Mouse (Mus musculus): ENCODE data around the gene Ankrd44.

Gene Ankrd44

GRCm38 (mm10) chr1:54807832-54808231 is 118.4 kb downstream of the Ankrd44 start:
- DNase-seq = no peak

DNA sequence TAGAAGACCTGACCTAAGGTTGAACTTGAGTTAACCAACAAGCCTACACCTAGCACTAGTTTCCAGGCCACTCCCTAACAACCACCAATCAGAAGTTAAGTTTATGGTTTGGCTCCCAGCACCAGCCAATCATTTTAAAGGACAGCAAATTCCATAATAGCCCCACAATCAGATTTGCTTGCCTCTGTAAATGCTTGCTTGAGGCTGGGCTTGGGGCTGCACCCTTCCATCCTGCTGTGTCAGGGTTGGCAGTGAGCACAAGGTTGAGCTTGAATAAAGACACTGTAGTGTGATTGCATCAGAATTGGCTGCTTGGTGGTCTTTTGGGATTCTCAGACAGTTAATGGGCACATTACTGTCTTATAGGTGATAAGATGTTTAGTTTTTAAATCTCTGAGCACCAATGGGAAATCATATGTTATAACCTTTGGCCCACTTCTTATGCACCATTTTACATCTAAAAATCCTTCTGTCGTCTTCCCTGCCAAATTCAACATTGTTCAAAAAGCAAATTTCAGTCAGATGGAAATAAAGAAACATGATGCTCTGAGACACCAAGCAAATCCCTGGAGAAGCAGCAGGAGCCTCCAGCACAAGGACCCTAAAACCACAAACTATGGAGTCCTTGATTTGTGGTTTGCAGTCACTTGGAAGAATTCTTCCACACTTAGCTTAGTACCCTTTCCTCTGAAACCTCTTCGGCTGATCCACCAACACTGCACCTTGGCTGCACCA is 119.9 kb downstream of the Ankrd44 start:
- no peak for DNase-seq

- no peak for DNase-seq
Observed at GRCm38 (mm10) chr1:54804406-54804805, 121.8 kb downstream of the Ankrd44 start.

DNA sequence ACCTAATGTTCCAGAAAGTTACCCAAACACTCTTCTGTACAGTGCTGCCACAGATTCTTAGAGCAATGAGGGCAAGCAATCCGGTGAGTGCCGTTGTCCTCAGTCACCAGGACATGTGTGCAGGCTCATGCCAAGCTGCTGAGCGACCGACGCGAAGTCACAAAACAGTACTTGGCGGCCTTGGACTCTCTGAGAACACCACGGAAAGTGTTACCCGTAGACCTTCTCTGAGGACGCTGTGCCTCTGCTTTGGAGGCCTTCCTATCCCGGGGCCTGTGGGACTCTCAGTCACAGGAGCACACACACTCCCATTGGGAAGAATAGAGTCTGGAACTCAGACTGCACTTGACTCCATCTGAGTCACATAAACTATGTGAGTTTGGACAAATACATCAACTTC is 123.5 kb downstream of the Ankrd44 start:
- peak; percentile 14 for DNase-seq

DNA sequence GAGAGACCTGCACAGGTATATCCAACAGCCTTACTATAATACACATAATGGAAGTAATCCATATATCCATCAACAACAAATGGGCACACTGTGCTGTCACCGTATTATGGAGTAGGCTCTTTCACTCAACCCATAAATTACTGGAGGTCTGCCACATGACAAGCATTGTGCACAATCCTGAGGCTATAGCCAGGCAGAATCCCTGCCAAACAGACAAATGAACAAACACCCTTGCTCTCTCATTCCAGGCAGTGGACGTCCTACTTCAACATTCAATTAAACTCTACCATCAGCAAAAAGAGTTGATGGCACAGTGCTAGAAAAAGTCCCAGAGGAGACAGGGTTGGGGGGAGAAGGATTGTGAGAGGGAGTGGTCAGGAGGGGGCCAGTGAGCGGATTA is 124.9 kb downstream of the Ankrd44 start:
- no peak for DNase-seq

DNA sequence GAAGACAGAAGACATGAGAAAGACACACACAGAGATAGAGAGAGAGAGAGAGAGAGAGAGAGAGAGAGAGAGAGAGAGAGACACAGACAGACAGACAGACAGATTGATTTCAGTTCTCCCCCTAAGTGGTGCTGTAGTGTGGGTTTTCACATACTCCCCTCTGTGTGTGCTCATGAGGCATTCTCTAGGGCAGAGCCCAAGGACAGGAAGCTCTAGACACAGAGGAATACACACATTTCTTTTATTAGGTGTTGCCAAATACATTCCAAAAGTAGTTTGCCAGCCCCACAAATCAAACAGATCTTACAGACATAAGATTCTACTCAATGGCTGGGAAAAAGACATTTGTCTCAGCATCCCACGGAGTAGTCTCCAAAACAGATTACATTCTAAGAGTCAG is 126.8 kb downstream of the Ankrd44 start:
- DNase-seq = no peak

DNA sequence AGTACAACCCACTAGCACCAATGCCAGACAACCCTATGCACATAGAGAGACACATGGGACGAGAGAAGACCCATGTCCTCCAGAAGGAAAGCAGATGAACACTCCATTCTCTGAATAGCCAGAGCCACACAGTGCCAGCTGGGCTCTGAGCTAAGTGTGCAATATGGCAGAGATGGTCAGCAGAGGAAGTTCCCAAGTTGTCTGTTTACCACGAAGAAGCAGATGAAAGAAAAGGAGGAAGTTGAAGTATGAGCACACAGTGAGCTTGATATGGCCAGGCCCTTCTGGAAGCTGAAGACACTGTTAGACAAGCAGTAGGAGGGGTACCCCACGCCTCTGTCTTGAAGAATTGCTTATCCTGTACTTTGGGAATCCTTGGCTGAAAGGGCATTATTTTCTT is 127.8 kb downstream of the Ankrd44 start:
- DNase-seq = no peak

DNA sequence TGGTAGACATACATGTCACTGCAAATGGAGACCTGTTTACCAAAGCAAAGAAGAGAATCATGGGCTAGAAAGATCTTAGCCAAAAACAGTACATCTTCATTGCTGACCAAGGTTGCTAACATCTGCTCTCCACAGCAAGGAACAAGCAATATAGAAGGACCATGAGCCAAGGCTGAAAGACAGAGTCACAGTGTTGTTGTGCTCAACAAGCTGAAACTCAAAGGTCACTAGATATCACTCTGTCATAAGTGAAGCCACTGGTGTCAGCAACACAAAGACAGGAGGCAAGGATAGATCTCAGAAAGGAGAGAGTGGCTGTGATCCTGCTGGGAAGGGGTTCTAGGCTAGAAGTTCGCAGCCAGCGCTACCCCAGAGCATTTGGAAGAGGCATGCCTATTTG is 131.5 kb downstream of the Ankrd44 start:
- DNase-seq = no peak

- no peak for DNase-seq
Observed at GRCm38 (mm10) chr1:54791406-54791805, 134.8 kb downstream of the Ankrd44 start.

- peak; percentile 38 for DNase-seq
Observed at GRCm38 (mm10) chr1:54789327-54789960, 136.7 kb downstream of the Ankrd44 start.

DNA sequence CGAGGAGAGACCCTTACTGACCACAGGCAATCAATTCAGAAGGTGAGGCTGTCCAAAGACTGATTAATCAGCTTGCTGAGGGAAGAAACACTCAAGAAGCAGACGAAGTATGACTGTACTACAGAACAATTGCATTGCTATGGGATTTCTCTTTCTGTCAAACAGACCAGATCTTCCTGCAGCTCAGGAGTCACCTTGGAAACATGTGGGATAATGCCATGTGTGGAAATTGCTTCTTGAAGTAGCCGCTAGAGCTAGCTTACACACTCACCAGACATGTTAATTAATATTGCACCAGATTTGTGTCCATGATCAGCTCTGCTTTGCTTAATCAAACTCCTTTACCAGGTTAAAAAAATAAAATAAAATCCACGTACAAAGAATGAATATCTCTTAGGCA is 137.8 kb downstream of the Ankrd44 start:
- DNase-seq = no peak

- no peak for DNase-seq
Observed at GRCm38 (mm10) chr1:54778151-54778550, 148.0 kb downstream of the Ankrd44 start.

GRCm38 (mm10) chr1:54777104-54777503 is 149.1 kb downstream of the Ankrd44 start:
- DNase-seq = no peak

DNA sequence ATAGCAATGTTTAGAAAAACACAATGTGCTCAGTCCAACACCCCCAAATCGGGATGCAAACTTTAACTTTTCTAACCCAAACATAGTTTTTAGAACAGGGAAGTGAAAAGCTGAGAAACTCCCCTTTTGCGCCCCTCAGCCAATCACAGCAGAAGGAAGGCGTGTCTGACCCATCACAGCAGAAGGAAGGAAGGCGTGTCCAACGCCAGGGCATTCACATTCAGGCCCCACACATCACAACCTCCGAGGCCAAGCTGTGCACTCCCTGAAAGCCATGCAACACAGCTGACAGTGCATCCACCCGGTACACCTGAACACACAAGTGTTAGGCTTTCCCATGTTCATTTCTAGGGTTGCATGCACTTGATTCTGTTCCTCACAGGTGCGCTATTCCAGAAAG is 150.1 kb downstream of the Ankrd44 start:
- no peak for DNase-seq

DNA sequence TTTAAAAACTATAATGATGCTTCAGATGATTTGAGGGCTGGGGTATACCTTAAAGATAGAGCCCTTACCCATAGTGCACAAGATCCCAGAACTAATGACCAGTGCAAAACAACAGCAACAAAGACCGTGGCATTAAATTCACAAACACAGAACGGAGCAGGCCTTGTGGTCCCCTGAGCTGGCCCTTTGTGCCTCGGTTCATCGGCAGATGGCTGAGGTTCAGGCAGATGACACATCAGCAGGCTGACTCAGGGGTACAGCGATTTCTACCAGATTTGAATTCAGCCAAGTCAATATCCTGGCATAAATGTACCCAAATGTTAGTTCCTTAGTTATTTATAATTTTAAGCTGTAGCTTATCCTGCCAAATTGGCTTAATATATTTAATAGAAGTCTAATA is 153.3 kb downstream of the Ankrd44 start:
- no peak for DNase-seq

DNA sequence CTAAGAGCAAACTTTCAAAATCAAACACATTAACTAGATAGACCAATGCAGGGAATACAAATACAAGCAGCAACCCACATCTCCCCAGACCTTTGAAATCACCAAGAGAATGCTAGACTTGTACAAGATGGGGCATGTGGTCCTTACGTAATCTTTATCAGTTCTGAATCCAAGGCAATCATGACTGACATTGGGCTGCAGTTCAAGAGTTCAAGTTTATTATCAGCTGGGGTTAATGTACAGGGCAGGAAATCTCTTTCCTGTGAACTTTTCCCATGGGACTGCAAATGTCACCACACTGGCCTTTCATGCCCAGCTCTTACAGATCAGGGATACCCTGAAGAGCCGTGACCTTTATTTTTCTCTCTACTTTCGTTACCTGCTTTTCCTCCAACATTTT is 154.7 kb downstream of the Ankrd44 start:
- DNase-seq = no peak

DNA sequence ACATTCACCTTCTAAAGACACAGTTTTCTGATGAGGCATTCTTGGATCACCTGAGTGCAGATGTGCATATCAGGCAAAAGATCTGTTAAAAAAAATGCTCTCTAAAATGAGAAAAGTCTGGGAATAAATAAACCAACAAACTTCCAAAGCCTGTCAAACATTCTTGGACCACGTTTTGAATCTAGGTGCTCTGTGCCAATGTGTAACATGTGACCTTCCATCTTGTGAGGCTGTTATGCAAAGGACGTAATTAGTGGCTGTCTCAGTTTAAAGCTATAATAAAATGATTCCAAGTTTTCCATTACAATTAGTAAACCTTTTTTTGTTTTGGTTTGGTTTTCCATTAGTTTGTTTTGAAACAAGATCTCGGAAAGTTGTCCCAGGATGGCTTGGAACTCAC is 159.0 kb downstream of the Ankrd44 start:
- DNase-seq = peak; percentile 70

GRCm38 (mm10) chr1:54765632-54766238 is 160.5 kb downstream of the Ankrd44 start:
- peak; percentile 42 for DNase-seq

GRCm38 (mm10) chr1:54762216-54762807 is 163.9 kb downstream of the Ankrd44 start:
- no peak for DNase-seq

- DNase-seq = no peak
Observed at GRCm38 (mm10) chr1:54759841-54760240, 166.3 kb downstream of the Ankrd44 start.

DNA sequence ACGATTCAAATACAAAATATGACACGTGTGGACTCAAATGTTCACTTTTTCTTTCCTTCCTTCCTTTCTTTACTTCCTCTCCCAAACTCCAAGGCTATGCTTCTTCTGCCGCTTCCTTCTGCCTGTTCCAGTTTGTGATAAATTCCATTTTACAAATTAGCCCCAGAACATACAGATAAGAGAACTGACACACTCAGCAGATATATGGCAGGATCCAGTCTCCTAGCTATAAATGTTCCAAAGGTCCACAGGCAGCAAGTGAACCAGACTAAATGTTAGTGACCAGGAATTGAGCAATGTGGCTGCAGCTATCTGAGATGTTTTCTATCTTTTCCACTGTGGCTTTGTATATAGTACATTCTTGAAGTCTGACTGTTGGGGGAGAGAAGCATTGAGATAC is 168.9 kb downstream of the Ankrd44 start:
- no peak for DNase-seq

DNA sequence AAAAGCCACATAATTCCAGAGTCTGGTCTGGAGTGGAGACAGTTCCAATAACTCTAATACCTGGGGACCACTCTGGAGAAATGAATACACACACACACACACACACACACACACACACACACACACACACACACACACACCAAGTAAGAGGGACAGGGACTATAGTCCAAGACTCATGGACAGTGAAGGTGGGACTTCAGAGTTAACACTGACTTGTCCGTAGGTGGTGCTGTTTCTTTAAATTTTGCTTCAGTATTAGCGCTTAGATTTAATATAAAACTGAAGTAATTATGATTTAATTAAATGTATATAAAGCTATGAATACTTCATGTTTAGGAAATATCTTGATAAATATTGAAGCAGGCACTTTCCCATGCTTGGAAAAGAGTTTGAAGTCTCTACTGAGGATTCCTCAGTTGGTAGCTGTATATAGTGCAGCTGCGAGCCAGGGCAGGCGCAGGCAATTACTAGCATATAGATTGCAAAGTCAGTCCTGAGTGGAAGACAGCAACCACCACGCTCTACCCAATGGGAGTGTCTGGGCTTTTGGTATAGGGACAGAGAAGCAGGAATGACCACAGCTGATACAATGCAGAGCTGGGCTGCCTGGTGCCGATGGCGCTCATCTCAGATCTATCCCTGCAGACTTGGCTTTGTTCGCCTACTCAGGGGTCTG is 170.4 kb downstream of the Ankrd44 start:
- no peak for DNase-seq

DNA sequence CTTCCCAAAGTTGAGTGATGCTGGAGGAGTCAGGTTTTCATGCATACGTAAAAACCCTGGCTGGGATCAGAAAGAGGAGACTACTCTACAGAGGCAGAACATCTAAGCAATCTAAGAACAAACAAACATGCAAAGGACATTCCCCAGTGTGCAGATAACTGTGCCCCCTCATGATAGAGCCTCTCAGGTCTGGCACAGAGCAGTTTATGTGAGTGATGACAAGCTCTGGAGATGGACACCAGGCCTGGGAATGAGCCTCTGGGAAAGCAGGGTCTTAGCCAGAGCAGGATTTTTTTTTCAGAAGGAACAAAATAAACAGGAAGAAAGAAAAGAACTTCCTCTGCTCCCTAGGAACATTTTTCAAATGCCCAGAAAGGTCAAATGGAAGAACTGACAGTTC is 176.2 kb downstream of the Ankrd44 start:
- DNase-seq = peak; percentile 23
